Mouse (Mus musculus): Measurements from ENCODE around the gene Cpne2. TPM values are rescaled to one million over a fixed set of nuclear protein-coding genes. Genes with fewer than 3 reads are reported as not detected.

The Cpne2 gene
- total RNA-seq, 2 experiments from 2014 or later, result 18.0 to 24.7 TPM

DNA sequence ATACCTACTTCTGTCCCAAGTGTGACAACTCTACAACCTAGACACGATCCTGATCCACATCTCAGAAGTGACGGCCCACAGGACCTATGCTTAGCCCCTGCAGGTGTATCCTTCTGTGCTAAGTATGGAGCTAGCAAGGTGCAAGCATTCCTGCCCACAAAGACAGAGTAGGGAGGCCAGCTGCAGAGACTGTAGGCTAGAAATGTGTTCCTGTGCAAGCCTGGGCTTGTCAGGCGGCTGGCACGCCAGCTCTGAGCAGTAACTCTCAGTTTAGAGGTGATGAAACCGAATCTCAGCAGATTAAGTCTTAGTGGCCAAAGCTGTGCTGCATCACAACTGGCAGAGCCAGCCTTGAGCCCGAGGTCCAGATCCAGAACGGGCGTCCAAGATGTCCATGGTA lies 35.3 kb downstream of the Cpne2 start:
- DNase-seq (ENCODE audit: low spot score in 2 of 2), result no peak
- intact Hi-C loops (cut with DNase I), result no loop called here

DNA sequence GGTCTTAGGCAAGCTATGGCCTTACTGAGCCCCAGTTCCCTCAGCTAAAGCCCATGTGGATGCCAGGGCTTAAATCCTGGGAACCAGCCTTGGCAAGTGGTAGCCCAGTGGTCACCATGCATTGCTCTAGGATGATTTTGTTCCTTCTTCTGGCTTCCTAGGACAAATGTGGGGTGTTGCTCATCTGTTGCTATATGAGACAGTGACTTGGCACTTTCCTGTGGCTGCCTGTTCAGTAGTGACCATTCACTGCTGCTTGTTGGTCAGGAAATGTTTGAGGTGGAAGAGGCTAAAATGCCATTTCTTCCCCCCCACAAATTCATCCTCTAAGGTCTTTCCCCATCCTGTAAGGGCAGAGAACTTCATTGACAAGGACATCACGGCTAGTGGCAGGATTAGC lies 36.6 kb downstream of the Cpne2 start:
- intact Hi-C loops (cut with DNase I), result no loop called here
- no peak for DNase-seq (ENCODE audit: low spot score in 2 of 2)

DNA sequence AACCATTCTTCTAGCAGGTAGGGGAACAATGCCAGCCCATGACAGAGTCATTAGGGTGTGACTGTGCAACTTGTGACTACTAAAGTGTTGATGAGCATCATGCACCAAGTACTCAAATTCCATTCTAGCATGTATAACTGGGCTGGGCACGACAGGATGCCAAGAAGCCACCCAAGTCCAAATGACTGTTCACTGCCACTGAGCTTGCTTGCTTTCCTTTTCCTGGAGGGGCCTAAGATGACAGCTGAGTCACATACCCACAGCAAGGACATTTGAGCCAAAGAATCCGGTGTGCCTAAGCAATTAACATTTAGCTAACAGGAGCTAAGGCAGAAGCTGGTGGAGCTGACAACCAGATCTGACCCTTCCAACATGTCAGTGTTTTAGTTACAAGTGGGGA lies 39.1 kb downstream of the Cpne2 start:
- intact Hi-C loops (cut with DNase I), result no loop called here

DNA sequence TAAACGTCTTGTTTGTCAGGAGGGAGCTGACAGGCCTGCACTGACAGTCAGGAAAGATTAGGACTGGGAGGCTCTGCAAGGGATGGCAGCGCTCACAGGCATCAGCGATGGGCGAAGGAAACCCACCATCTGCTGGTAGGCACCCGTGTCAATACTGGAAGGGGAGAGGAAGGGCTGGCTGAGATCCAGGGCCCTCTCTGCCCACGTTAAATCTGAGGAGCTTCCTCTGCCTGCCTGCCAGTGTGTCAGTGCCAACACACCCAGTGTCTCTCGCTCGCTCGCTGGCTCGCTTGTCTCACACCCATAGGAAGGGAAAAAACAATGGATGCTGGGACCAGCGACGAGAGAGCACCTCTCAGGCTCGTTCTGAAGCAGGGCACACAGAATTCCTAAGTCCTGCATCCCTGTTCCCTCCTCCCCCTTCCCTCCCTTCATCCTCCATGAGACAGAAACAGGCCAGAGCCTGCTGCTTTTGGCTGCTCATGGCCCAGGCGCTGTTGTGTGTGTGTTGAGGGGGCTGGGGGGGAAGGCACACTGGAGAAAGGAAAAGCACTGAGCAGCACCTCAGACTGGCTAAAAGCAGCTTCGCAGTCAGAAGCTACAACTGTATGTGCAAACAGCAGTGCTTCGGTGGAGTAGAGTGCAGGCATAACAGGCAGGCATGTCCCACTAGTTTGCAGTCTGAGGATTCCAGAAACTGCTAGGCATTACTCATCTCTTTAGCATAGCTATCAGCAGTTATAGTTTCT lies 41.5 kb downstream of the Cpne2 start:
- intact Hi-C loops (cut with DNase I), result loop anchor here (2.0 kb wide), 1 partner anchor 42 kb away; the partner anchor contains the start of gene Cpne2
- DNase-seq (ENCODE audit: low spot score in 2 of 2), result peak; percentile 69 to 75

More for the DNA sequence above, 39.1 kb downstream of the Cpne2 start:
- DNase-seq (ENCODE audit: low spot score in 2 of 2), result no peak

DNA sequence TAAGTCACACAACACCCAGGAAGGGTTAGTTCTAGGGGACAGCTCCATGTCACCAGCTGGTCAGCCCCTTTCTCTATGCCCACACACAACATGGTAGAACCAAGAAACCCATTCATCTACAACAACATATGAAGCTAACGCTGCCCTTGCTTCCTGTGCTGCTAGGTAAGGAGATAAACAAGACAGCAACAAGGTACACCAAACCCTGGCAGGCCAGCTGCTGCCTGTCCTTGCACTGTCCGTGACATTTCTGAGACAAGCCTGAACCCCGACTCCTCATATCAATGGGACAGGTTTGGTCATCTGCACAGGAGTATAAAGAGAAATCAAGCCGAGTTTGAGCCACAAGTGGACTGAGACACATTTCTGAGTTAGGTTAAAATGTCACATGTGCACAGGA lies 42.4 kb downstream of the Cpne2 start:
- no peak for DNase-seq (ENCODE audit: low spot score in 2 of 2)
- intact Hi-C loops (cut with DNase I), result loop anchor here (2.0 kb wide), 1 partner anchor 42 kb away; the partner anchor contains the start of gene Cpne2

DNA sequence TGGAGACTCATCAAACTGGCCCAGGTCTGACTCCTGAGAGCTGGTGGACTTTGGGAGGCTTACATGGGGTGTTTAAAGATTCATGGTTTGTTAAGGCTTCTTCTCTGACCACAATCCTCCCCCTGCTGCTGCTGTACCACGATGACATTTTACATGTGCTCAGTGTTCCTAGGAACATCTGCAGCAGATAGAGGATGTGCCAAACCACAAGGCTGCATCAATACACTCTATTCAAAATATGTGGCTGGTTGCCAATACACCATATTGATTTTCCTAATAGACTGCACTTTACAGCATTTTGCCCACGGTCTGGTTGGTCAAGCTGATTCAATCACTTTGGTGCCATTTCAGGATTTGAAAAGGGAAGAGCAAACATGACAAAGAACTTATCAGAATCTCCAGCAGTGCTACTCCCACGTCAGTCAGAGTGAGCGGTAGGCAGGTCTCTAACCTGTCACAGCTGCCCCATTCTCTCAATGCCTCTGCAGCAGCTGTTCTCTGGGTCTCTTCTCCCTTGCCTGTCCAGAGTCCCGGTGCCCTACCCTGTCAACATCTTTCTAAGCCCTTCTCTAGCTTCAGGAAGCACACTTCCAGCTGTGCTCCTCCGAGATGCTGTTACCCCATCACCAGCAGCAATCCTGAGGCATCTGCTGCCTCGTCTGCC lies 49.2 kb downstream of the Cpne2 start:
- intact Hi-C loops (cut with DNase I), result loop anchor here (10.0 kb wide), 1 partner anchor 247 kb away; no protein-coding TSS in a partner anchor
- DNase-seq (ENCODE audit: low spot score in 2 of 2), result no peak

DNA sequence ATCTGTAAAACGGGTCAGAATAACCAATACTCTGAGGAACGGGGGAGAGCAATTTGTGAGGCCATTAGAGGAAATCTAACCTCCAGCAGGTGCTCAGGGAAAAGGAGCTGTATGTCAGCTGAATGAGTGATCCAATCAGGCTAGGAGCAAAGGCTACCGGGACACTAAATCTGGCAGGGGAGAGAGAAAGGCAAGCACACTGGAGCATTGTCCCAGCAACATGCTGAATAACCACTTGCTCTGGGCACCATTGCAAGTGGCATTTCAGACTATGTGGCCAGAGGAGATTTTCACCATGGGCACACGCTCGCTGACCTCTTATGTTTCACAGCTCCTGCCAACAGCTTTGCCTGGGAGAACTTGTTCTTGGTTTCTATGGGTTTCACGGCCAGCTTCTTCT lies 49.8 kb downstream of the Cpne2 start:
- DNase-seq (ENCODE audit: low spot score in 2 of 2), result no peak
- intact Hi-C loops (cut with DNase I), result loop anchor here (10.0 kb wide), 1 partner anchor 248 kb away; no protein-coding TSS in a partner anchor

DNA sequence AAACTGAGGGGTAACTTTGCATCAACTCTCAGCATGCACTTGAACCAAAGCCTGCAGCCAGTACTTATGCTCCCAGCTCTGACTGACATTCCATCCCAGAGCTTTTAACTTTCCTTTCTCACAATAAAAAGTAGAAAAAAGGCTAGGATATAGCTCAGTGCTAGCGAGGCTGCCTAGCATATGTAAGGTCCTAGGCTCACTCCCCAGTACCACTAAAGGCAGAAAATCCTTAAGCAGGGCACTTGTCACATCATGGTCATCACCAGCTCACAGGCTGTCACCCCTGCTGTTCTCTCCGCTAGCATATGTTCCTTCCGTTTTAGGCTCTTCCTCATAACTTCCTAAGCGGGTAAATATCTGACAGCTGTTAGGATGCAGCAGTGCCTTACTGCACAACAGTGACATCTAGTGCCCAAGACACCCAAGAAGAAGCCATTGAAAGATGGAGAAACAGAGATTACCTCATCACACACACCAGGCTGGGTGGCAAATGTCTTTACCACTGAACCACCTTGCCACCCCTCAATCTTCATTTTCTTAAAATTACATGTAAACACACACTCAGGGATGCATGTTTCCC lies 51.5 kb downstream of the Cpne2 start:
- DNase-seq (ENCODE audit: low spot score in 2 of 2), result peak; percentile 28 to 40
- intact Hi-C loops (cut with DNase I), result loop anchor here (1.0 to 10.0 kb wide), 3 partner anchors 55 to 250 kb away; no protein-coding TSS in a partner anchor

DNA sequence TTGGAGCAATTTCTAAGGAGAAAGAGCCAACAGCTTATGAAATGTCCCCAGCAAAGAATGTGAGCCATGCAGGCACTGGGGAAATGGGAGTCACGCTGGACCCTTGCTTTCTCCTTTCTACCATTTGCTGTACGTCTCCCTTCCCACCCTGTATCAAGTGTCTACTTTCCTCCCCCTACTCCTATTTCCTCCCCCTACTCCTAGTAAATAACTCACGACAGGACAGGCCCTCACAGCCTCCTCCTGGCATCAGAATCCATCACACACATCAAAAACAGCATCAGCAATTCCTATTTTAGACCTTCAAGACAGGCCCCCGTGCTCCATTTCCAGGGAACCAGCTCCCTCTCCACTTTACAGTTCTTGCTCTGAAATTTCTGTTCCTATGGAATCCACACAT lies 58.9 kb downstream of the Cpne2 start:
- intact Hi-C loops (cut with DNase I), result no loop called here

DNA sequence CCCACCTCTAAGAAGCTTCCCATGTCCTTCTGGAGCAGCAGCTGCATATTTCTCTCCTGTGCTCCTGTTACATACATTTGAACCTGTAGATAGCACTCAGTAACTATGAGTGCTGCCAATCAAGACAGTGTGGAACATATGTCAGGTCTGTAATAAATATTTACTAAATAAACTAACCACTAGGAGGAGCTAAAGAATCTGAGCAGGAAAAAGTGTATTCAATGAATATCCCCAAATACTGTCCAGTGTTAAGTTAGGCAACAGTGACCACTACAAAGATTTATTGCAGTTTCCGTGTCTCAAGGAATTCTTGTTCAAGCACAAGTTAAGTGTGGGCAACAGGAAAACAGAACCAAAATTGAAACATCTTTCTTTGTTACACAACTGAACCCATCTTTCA lies 61.4 kb downstream of the Cpne2 start:
- DNase-seq (ENCODE audit: low spot score in 2 of 2), result no peak
- intact Hi-C loops (cut with DNase I), result no loop called here

More for the DNA sequence above, 58.9 kb downstream of the Cpne2 start:
- no peak for DNase-seq (ENCODE audit: low spot score in 2 of 2)

DNA sequence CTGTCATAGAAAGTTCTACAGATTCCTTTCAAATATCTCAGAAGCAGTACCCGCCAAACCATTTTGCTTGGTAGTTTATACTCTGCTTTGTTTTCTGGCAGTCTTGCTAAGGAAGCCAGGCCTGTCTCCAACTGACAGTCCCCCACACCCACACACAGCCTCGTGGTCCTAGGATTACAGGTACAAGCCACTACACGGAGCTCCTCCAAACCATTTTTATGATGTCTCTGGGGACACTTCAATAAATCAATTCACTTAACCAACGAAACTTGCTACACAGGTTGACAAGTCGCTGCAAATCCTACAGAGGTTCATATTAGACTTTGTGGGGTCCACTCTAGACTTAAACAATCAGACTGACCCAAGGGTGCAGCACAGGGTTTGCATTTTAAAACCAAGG lies 67.7 kb downstream of the Cpne2 start:
- intact Hi-C loops (cut with DNase I), result loop anchor here (10.0 kb wide), 1 partner anchor 214 kb away; the partner anchor contains the start of gene Ccl17
- DNase-seq (ENCODE audit: low spot score in 2 of 2), result no peak

DNA sequence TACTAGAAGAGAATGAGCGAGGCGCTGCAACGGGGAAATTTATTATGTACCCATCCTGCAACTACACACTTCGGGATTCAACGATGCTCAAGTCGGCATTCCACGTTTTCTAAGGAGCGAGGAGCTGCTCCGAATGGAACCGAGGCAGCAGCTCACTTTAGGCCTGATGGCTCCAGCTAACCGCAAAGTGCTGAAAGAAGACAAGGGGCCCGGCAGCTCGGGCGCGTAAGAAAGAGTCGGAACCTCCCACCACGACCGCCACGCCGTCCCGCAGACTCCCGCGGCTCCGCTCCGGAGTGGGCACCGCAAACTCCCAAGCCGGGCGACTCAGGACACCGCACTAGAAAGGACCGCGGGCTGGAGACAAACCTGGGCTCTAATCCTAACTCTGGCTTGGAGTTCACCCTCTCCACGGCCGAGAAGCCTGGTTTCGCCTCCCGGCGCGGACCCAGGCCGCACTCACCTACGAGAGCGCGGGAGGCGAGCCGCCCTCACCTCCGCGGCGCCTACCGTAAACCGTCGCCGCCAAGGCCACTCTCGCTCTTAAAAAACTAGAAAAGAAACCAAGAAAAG lies 68.3 kb downstream of the Cpne2 start:
- intact Hi-C loops (cut with DNase I), result loop anchor here (10.0 kb wide), 1 partner anchor 214 kb away; the partner anchor contains the start of gene Ccl17
- DNase-seq (ENCODE audit: low spot score in 2 of 2), result no peak

DNA sequence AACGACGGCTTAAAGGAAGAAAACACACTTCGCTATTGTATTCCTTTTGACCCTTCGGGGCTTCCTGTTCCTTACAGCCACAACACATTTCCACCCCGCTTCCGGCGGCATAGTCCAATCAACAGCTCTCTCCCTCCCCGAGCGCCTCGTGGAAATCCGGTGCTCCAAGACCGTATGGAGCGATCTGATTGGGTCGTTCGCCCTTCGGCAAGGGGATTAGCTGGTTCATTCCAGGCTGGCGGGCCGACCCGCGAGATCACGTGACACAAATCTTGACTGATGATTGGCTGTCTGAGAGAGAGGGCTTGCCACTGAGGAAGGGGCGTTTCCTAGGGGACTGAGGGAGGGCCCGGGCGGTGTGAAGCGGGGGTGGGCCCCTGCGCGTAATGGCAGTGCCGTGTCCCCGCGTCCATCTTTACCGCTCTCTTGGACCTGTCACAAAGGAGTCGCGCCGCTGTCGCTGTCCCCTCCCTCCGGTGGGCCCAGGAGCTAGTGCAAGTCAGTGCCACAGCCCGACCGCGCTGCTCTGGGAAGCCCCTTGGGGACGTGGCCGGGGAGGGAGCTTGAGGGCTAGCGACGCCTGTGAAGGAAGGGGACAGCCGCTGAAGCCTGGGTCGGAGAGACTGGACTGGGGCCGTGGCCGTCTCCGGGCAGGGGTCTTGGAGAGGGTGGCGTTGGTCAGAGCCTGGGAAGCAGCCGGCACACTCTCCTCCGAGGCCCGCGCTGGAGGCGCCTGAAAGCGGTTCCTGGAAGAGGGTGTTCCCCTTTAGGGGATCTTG lies 69.0 kb downstream of the Cpne2 start, which contains the start of the genes Rspry1 and Fam192a:
TSS of gene Rspry1 (plus strand) at position 331 of the 779 bp plus-strand sequence.
TSS of gene Fam192a (minus strand) at position 391 of the 779 bp plus-strand sequence.
- DNase-seq (ENCODE audit: low spot score in 2 of 2), result peak; percentile 100
- intact Hi-C loops (cut with DNase I), result loop anchor here (2.0 to 10.0 kb wide), 2 partner anchors 101 to 213 kb away; partner anchors contain the start of gene Ccl17

DNA sequence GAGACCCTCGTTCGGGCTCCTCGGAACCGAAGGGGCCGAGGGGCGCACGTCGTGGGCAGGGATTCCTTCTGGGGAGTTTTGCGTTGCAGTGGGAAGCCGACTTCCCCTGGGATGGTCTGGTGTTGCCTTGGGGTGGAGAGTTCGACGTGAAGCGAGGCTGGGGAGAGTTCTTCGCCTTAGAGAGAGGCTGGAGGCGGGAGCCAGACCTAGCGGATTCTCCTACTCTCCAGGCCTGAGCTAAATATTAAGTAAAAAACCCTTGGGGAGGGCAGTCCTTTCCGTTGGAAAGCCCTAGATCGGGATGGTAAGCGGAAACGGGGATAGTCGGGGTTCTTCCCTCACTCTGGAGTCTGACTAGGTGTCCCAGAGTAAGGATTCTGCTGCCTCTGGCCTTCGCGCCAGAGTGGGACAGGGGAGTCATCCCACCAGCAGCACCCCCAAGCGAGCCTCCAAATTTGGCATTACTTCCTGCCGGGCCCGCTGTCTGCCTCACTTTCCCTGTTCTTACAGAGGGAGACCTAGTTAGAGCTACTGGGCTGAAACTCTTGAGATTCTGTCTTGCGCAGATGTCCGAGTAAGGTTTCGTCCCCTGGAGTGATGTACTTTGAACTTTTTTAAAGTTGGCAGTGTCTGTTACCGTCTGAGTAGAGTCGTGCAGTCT lies 69.8 kb downstream of the Cpne2 start:
- intact Hi-C loops (cut with DNase I), result loop anchor here (2.0 to 10.0 kb wide), 2 partner anchors 100 to 212 kb away; partner anchors contain the start of gene Ccl17
- DNase-seq (ENCODE audit: low spot score in 2 of 2), result no peak

DNA sequence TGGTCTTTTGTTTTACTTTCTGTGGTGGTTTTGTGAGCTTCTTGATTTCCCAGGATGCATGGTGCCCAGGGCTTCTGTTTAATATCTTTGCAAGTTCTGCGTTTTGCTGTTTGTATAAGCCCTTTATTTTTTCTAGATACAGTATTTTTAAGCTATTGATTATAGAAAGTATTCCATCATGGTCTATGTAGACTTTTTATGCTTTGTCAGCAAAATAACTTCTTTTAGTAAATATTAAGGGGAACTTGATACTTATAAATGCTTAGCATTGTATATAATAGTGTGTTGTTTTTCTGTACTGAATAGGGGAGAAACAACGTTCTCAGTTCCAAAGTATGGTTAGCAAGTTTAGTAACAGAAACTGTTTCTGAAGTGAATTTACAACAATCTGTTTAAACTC lies 71.2 kb downstream of the Cpne2 start:
- intact Hi-C loops (cut with DNase I), result loop anchor here (10.0 kb wide), 1 partner anchor 211 kb away; the partner anchor contains the start of gene Ccl17
- no peak for DNase-seq (ENCODE audit: low spot score in 2 of 2)

DNA sequence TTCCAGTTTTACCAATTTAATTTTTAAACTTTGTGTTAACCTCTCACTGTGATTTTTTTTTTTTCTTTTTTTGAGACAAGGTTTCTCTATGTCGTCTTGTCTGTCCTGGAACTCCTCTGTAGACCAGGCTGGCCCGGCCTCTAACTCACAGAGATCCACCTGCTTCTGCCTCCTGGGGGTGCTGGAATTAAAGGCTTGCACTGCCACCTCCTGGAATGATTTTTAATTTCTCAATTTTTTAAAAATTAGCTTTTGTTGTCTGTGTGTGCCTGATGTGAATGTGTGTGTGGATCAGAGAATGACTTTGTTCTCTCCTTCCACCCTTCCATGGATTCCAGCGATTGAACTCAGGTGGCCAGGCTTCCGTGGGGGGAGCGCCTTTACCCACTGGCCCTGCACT lies 74.3 kb downstream of the Cpne2 start:
- DNase-seq (ENCODE audit: low spot score in 2 of 2), result no peak
- intact Hi-C loops (cut with DNase I), result loop anchor here (10.0 kb wide), 1 partner anchor 208 kb away; the partner anchor contains the start of gene Ccl17

Data from left cerebral cortex, postnatal 36 days (tissue).